Mouse (Mus musculus): Measurements from ENCODE around the gene Zfp503. TPM values are rescaled to one million over a fixed set of nuclear protein-coding genes. Genes with fewer than 3 reads are reported as not detected.

The Zfp503 gene
- total RNA-seq, 2 experiments from 2014 or later, result 1.8 to 2.6 TPM

Small RNA genes lying within 50 kb of the gene (microRNA-seq; reads per million reads assigned to microRNA genes)
- gene Gm27532, result 0 reads per million in 2 experiments

Other genes with a start within 250 kb of the Zfp503 start
- 10 to 100 TPM; 25.3 to 26.9 TPM for gene Samd8, start 239.1 kb downstream of the Zfp503 start, total RNA-seq (2021)
- under 1 TPM in 1 of 2 experiments, not detected in 1; 0.36 TPM for gene Dusp13, start 238.4 kb downstream of the Zfp503 start, total RNA-seq (2021)
- 100 to 1,000 TPM; 469 to 495 TPM for gene Vdac2, start 164.4 kb downstream of the Zfp503 start, total RNA-seq (2021)
- 1 to 10 TPM; 6.3 to 6.8 TPM for gene Comtd1, start 140.6 kb downstream of the Zfp503 start, total RNA-seq (2021)
- gene Lrmda, start 30.1 kb upstream of the Zfp503 start, total RNA-seq (2021), result 1 to 10 TPM in 1 of 2 experiments, under 1 TPM in 1; 0.76 to 1.0 TPM

All from heart, postnatal 14 days (tissue).